Comparison of ENCODE assay signal across 15 mouse cellular contexts in genomic region chr3:90090892-90091291, GRCm38 (mm10). TPM values are rescaled to one million over a fixed set of nuclear protein-coding genes. Genes with fewer than 3 reads are reported as not detected.
"Had no signal": no experiment of that assay in that cellular context is flagged by ENCODE, and none has a peak within 500 bp of the region (broad histone marks: within the 10 kb centered on the region; RNA-seq: fewer than 3 reads in every experiment).

No protein-coding gene starts in this region.

- DNase-seq: kidney, adult 8-10 months; kidney, postnatal 10 days; kidney, postnatal 36 days; layer of hippocampus, postnatal 36 days; liver, embryonic 13.5 days; lung, adult 2 months; lung, postnatal 14 days; lung, postnatal 4 days; midbrain, embryonic 14.5 days; right cerebral cortex, adult 18-20 months; right cerebral cortex, postnatal 14 days; right cerebral cortex, postnatal 4 days; thymus, adult 18-20 months; thymus, postnatal 36 days had no signal

RNA-seq across cellular contexts. Expression of gene Nup210l, which starts 13.0 kb away (rescaled TPM):
- total RNA-seq: megakaryocyte-erythroid progenitor cell, adult 5-6 weeks had no signal
